Mouse (Mus musculus) bone marrow, adult 2 months (tissue): Measurements from ENCODE around the gene Fbln5. TPM values are rescaled to one million over a fixed set of nuclear protein-coding genes. Genes with fewer than 3 reads are reported as not detected.

ENCODE experiments used
- H3K27ac ChIP-seq: fragments of 200-500 bp; 2 replicates; pipeline ENCODE4 v1.5.1; 2012; ENCODE audit warnings: low read depth, mild to moderate bottlenecking, control low read depth, inconsistent platforms, low read length; ENCODE audit not compliant: control insufficient read depth, poor library complexity, insufficient read depth
- H3K4me1 ChIP-seq: fragments of 200-500 bp; 2 replicates; pipeline ENCODE4 v1.6.1; 2011; ENCODE audit warnings: low read length; ENCODE audit not compliant: control insufficient read depth, insufficient read depth
- H3K4me3 ChIP-seq: fragments of 200-500 bp; replicated peaks from 2 replicates; pipeline ENCODE3; 2011; ENCODE audit warnings: mild to moderate bottlenecking, low read depth, low read length, control low read depth; ENCODE audit not compliant: control insufficient read depth
- CTCF ChIP-seq: fragments of 200-500 bp; IDR thresholded peaks from 2 replicates; pipeline ENCODE4 v1.5.1; 2011; ENCODE audit warnings: low read length, control low read depth; ENCODE audit not compliant: control insufficient read depth, insufficient read depth
- POLR2A ChIP-seq: fragments of 200-500 bp; IDR thresholded peaks from 2 replicates; pipeline ENCODE4 v1.6.1; 2011; ENCODE audit warnings: low read depth, mild to moderate bottlenecking, control low read depth, low read length, borderline replicate concordance; ENCODE audit not compliant: control insufficient read depth
- WGBS: fragments of 180-500 bp; shearing (Covaris S2); methylation state at CpG from one replicate; pipeline ENCODE4 v1.1.7; 2018; 5-methylcytosine and 5-hydroxymethylcytosine counted together
- polyA plus RNA-seq: library from polyadenylated mRNA; stranded (reverse); fragments of >200 nt; gene quantifications from 2 replicates; pipeline ENCODE4 v1.2.4, GENCODE M21; 2011; ENCODE audit warnings: low replicate concordance; ENCODE audit not compliant: missing spikeins, insufficient read depth, insufficient read length

Fbln5 gene
- 10.0 and 19.7 TPM in 2 replicates for polyA plus RNA-seq

DNA sequence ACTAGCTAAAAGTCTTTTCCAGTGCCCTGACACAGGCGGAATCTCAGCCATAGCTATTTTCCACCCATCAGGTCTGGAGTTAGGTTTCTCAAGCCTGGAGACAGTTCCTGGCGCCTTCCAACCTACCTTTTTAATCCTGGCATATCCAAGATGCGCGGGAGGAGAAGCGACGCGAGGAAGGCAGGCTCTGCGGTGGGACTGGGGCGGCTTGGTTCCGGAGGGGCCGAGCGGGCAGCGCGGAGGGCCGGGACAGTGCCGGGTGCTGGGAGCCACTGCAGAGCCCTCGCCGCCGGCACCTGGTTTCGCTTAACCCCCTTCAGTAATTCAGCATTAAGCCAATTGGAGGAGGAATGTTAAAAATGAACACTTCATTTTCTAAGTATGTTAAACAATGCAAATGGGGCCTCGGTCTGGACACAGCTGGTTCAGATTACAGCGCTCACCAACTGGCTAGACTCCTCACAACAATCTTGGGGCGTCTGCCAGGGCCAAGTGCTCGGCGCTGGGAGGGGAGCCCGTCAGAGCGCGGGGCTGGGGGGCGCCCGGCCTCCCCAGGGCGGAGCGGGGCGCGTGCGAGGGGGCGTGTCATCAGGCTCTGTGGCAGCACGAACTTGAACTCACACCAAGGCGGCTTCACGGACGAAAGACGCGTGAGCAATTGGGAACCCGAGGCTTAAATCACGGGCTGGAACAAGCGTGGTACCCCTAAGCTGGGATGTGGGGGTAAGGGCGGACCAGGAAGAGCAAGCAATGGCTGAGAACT is at the start of gene Fbln5:
Gene Fbln5 (minus strand): TSS at position 448 of the 763 bp plus-strand sequence.
- H3K4me1 ChIP-seq = no peaks in the 10 kb centered on the region
- peak within 1 kb of the TSS; percentile 39; the same call in 1 of the 2 replicates for H3K27ac ChIP-seq
- TF ChIP-seq POLR2A (no peak), CTCF (no peak)
- WGBS = 2% methylated on average over 46 of the region's 46 CpGs
- H3K4me3 ChIP-seq = peak within 1 kb of the TSS; percentile 14

DNA sequence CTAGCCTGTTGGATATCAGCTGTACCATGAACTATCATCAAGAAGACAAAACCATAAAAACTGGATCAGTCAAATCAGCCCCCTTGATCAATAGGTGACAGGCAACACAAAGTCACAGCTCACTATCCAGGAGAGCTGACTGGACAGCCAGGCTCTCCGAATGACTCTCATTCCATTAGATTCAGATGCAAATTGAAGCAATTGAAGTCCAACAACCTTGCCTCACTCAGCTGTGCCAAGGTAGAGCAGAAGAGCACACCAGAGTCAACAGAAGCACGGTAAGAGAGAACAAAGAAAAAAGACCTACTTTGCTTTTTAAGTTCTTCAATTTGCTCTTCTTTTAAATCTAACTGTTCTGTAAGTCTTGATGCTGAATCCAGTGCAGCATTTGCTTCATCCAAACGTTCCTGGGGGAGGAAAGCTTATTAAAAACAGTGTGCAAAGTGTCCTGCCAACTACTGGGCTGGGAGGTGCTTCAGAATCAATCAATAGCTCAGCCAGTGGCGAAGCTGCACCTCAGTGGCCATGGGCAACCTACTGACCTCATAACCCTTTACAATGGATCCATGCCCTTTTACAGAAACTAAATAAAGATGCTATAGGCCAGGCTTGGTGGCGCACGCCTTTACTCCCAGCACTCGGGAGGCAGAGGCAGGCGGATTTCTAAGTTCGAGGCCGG is 43.6 kb upstream of the Fbln5 start:
- 90% methylated on average over 10 of the region's 10 CpGs for WGBS

DNA sequence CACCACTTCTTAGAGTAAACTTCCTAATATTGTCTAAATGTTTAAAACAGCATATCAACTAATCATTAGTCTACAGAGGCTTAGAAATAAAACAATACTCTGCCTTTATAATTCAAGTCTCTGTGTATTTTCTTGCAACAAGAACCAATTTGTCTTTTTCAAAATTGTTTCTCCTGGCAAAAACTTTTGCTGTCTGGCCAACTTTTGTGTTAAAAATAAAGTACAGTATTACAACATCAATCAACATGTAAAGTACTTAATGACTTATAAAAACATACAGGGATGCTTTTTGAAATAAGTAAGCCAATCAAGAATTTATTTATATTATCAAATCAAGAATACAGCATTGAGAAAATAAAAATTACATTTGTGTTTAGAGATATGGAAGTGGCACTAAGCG is 41.4 kb upstream of the Fbln5 start:
- no peak overlapping the region for H3K4me3 ChIP-seq
- H3K27ac ChIP-seq = no peak overlapping the region
- no peaks in the 10 kb centered on the region; the same call in 1 of the 2 replicates for H3K4me1 ChIP-seq
- 89% methylated on average over 1 of the region's 1 CpGs for WGBS
- no peak for TF ChIP-seq POLR2A
- no peak for TF ChIP-seq CTCF

More for the DNA sequence above, 43.6 kb upstream of the Fbln5 start:
- no peak overlapping the region for H3K4me3 ChIP-seq
- H3K4me1 ChIP-seq = no peaks in the 10 kb centered on the region
- no peak overlapping the region for H3K27ac ChIP-seq
- TF ChIP-seq CTCF = no peak
- TF ChIP-seq POLR2A = no peak

DNA sequence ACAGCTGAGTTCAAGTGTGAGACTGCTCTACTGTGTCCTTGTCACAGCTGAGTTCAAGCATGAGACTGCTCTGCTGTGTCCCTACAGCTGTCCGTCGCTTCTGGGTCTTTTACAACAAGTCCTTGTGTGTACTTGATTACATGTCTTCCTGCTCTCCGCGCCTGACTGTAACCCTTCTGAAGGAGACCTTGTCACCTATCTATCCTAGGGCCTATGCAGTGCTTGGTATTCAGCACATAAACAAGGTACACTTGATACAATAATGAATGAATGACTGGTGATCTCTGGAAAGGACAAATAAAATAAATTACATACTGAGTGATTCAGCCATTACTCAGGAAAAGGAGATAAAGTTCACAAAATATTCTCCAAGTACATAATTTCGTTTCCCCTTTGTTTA is 39.2 kb upstream of the Fbln5 start:
- no peak overlapping the region for H3K27ac ChIP-seq
- TF ChIP-seq POLR2A (no peak), CTCF (no peak)
- H3K4me1 ChIP-seq = no peaks in the 10 kb centered on the region; the same call in 1 of the 2 replicates
- 92% methylated on average over 5 of the region's 5 CpGs for WGBS
- H3K4me3 ChIP-seq = no peak overlapping the region

DNA sequence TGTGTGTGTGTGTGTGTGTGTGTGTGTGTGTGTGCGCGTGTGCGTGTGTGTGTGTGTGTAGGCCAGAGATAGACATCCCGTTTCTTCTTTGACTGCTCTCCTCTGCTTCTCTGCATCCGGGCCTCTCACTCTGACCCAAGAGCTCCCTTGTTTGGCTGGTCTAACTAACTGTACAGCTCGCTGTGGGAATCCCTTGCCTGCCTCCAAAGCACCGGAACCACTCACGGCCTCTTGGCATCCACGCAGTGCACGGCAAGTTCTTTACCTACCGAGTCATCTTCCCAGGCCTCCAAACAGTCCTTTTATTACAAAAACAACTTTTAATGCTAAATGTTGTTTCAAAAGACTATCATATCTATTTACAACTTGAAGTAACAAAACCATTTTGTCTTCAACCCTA is 35.5 kb upstream of the Fbln5 start:
- TF ChIP-seq POLR2A (no peak), CTCF (no peak)
- WGBS = 94% methylated on average over 11 of the region's 11 CpGs
- no peaks in the 10 kb centered on the region; the same call in 1 of the 2 replicates for H3K4me1 ChIP-seq
- H3K4me3 ChIP-seq = no peak overlapping the region
- no peak overlapping the region for H3K27ac ChIP-seq

DNA sequence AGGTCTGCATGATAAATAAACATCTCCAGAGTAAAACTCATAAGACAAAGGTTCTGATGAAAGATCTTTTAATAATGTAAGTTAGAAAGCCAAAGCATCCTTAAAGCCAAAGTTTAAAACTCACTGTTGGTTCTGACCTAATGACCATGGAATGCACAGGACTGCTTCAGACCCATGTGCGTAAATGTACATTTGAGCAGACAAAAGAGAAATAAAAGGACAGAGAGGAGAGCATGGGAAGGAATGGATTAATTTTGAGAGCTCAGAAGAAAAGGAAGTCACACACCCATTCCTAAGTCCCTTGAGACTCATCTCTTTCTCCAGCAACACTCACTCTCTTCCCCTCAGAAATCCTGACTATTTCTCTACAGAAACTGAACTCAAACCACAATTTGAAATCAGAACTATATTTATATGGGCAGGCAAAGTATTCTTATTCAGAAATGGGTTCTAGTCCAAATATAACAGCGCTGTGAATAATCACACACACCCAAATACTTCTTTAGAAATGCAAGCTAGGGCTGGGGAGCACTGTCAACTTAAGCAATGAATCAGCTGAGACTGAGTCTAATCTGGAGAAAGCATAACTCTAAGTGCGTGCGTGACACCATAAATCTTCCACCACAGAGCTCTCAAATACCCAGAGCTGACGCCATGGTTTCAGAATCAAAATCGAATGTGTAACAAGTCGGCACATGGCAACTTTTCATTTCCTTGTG is 33.1 kb upstream of the Fbln5 start:
- H3K4me3 ChIP-seq = no peak overlapping the region
- H3K27ac ChIP-seq = no peak overlapping the region
- H3K4me1 ChIP-seq = no peaks in the 10 kb centered on the region; the same call in 1 of the 2 replicates
- WGBS = 76% methylated on average over 7 of the region's 7 CpGs
- TF ChIP-seq CTCF = no peak
- no peak for TF ChIP-seq POLR2A

DNA sequence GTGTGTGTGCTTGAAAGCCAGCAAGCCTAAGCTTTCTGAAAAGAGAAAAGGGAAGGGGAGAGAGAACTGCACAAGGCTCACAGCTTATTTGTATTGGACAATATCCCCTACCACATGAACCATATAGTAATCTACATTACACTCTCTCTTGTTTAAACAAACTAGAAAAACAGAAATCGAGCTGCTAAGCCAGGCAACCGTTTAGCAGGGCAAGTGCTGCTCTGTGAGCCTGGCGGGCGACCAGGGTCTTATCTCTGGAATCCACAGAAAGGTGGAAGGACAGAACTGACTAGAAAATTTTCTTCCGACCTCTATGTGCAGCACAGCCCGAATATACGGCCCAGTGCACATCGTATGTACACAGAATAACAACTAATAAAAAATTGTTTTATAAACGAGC is 32.5 kb upstream of the Fbln5 start:
- Histone ChIP-seq H3K27ac (no peak overlapping the region), H3K4me1 (no peaks in the 10 kb centered on the region), H3K4me3 (no peak overlapping the region)
- WGBS = 78% methylated on average over 9 of the region's 9 CpGs
- TF ChIP-seq CTCF = no peak
- no peak for TF ChIP-seq POLR2A
